Mouse (Mus musculus) cortical plate, adult 2 months (tissue): ENCODE measurements around the gene Grin3b.

Source experiments
- CTCF ChIP-seq: fragments of 200-500 bp; IDR thresholded peaks from 2 replicates; pipeline ENCODE4 v1.5.1; 2011; ENCODE audit warnings: mild to moderate bottlenecking, control low read depth, low read length; ENCODE audit not compliant: insufficient read depth; ENCODE audit errors: extremely low read depth
- POLR2A ChIP-seq: fragments of 200-500 bp; IDR thresholded peaks from 2 replicates; pipeline ENCODE4 v1.6.1; 2011; ENCODE audit warnings: mild to moderate bottlenecking, low read length, control low read depth; ENCODE audit not compliant: insufficient read depth; ENCODE audit errors: extremely low read depth

DNA sequence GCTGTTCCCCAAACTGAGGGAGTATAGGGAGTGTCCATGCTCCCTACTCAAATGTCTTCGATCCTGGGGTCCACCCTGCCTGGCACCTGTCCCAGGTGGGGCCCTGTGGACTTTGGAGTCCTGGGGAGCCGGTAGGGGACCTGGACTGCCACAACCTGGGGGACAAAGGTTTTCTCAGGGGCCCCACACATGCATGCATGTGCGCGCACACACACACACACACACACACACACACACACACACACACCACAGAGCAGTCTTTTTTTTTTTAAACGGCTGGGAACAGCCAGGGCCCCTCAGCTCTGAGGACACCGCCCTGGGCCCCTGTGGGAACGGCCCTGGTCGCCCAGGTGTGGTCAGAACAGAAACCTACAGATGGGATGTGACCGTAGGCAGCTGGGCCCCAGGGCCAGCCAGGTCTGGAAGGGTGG, 27.0 kb upstream of the Grin3b start:
- TF ChIP-seq POLR2A, result no peak
- no peak for TF ChIP-seq CTCF
